Mouse (Mus musculus) adrenal gland, adult (tissue): ENCODE measurements around the gene Abo.

Experiments
- DNase-seq, 2 experiments: peaks; one replicate each; pipeline ENCODE4 v3.0.0; 2022 to 2023; ENCODE audit warnings: low spot score in 1 of 2; ENCODE audit not compliant: inconsistent age in 2 of 2

Gene Abo

GRCm38 (mm10) chr2:26878571-26878970 lies 13.8 kb upstream of the Abo start:
- DNase-seq: no peak

GRCm38 (mm10) chr2:26870666-26871065 lies 5.9 kb upstream of the Abo start:
- DNase-seq: no peak

- DNase-seq: no peak
These were observed 1.9 kb downstream of the Abo start for GRCm38 (mm10) chr2:26862856-26863255.

- peak; percentile 11 to 64 for DNase-seq
These were observed 17.1 kb downstream of the Abo start for GRCm38 (mm10) chr2:26847706-26848105.

DNA sequence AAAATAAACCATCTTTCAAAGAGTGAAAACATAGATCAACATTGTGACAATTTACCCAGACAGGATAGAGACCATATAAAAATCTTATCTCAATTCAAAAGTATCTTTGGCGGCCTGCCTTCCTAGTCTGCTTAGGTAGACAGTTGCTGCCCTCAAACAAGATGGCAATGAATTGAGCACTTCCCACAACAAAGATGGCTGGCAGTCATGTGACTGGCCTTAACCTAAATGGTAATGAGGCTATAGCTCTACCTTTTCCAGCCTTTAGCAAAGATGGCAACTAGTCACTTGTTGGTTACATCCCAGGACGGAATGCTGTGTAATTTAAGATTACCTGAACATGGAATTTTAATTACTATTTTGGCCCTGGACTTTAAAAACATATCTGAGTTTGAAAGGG lies 32.3 kb downstream of the Abo start:
- no peak for DNase-seq

- DNase-seq: no peak
These were observed 36.7 kb downstream of the Abo start for GRCm38 (mm10) chr2:26828047-26828446.

DNA sequence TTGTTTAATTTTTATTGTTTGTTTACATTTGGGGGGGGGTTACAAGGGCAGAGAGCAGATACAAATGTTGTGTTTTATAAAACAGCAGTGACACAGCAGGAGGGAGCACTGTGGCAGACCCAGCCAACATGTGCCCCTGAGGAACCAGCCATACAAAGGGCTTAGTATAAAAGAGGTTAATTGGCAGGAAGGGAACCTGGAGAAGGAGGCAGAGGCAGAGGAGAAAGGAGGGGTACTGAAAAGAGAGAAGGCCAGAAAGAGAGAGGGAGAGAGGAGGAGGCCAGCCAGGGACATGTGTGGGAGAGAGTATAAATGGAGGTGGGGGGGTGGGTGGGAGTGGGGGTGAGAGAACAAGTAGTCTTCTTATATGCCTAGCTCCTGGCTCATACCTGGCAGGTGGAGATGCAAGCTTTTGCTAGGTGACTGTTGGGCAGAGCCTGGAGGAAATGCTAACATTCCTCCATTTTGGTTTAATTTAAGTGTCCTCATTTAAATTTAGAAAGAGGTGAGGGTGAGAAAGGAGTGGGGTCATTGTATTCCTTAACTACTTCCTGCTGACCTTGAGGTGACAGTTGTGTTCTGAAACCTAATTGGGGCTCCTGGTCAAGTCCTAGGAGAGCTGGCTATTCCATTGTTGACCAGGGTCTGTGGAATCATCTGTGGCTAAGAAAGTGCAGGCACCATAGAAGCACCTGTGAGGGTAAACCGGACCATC lies 37.4 kb downstream of the Abo start:
- DNase-seq: no peak
